Mouse (Mus musculus): ENCODE data around the gene Trp53inp2. TPM values are rescaled to one million over a fixed set of nuclear protein-coding genes. Genes with fewer than 3 reads are reported as not detected.

Trp53inp2 gene
- polyA plus RNA-seq, 1 experiment = 170 TPM

- Histone ChIP-seq H3K4me3 (ENCODE audit: insufficient read depth, low read length) (peak overlapping the region; percentile 84), H3K27ac (ENCODE audit: insufficient read depth, low read length) (peak overlapping the region; percentile 100), H3K4me1 (ENCODE audit: control insufficient read depth, insufficient read depth, low read length) (peaks cover 7% of the 10 kb centered on the region)
- TF ChIP-seq CTCF (IDR thresholded peaks at IDR 0.05; ENCODE audit: extremely low read depth, insufficient read depth, low read length) (no peak), POLR2A (IDR thresholded peaks at IDR 0.05; ENCODE audit: extremely low read depth, insufficient read depth, low read length) (peak; percentile 88)
Observed at GRCm38 (mm10) chr2:155381643-155382331, 928 bp downstream of the Trp53inp2 start.

GRCm38 (mm10) chr2:155382332-155382700 is 1.5 kb downstream of the Trp53inp2 start:
- Histone ChIP-seq H3K27ac (ENCODE audit: insufficient read depth, low read length) (peak overlapping the region; percentile 100), H3K4me3 (ENCODE audit: insufficient read depth, low read length) (peak overlapping the region; percentile 84), H3K4me1 (ENCODE audit: control insufficient read depth, insufficient read depth, low read length) (peaks cover 9% of the 10 kb centered on the region)
- TF ChIP-seq POLR2A (IDR thresholded peaks at IDR 0.05; ENCODE audit: extremely low read depth, insufficient read depth, low read length) (no peak), CTCF (IDR thresholded peaks at IDR 0.05; ENCODE audit: extremely low read depth, insufficient read depth, low read length) (no peak)

GRCm38 (mm10) chr2:155382791-155383438 is 2.1 kb downstream of the Trp53inp2 start:
- Histone ChIP-seq H3K4me1 (ENCODE audit: control insufficient read depth, insufficient read depth, low read length) (peaks cover 9% of the 10 kb centered on the region), H3K4me3 (ENCODE audit: insufficient read depth, low read length) (peak overlapping the region; percentile 84), H3K27ac (ENCODE audit: insufficient read depth, low read length) (peak overlapping the region; percentile 100)
- TF ChIP-seq CTCF (IDR thresholded peaks at IDR 0.05; ENCODE audit: extremely low read depth, insufficient read depth, low read length) = no peak
- TF ChIP-seq POLR2A (IDR thresholded peaks at IDR 0.05; ENCODE audit: extremely low read depth, insufficient read depth, low read length) = no peak

GRCm38 (mm10) chr2:155385090-155385489 is 4.2 kb downstream of the Trp53inp2 start:
- H3K27ac ChIP-seq (ENCODE audit: insufficient read depth, low read length) = no peak overlapping the region
- TF ChIP-seq CTCF (IDR thresholded peaks at IDR 0.05; ENCODE audit: extremely low read depth, insufficient read depth, low read length) = peak; percentile 70
- TF ChIP-seq POLR2A (IDR thresholded peaks at IDR 0.05; ENCODE audit: extremely low read depth, insufficient read depth, low read length) = no peak
- H3K4me3 ChIP-seq (ENCODE audit: insufficient read depth, low read length) = no peak overlapping the region
- peaks cover 9% of the 10 kb centered on the region for H3K4me1 ChIP-seq (ENCODE audit: control insufficient read depth, insufficient read depth, low read length)

GRCm38 (mm10) chr2:155385731-155386533 is 5.1 kb downstream of the Trp53inp2 start:
- peaks cover 9% of the 10 kb centered on the region for H3K4me1 ChIP-seq (ENCODE audit: control insufficient read depth, insufficient read depth, low read length)
- no peak overlapping the region for H3K4me3 ChIP-seq (ENCODE audit: insufficient read depth, low read length)
- TF ChIP-seq POLR2A (IDR thresholded peaks at IDR 0.05; ENCODE audit: extremely low read depth, insufficient read depth, low read length) (no peak), CTCF (IDR thresholded peaks at IDR 0.05; ENCODE audit: extremely low read depth, insufficient read depth, low read length) (no peak)
- H3K27ac ChIP-seq (ENCODE audit: insufficient read depth, low read length) = no peak overlapping the region; the same call in 1 of the 2 replicates

- Histone ChIP-seq H3K4me3 (ENCODE audit: insufficient read depth, low read length) (no peak overlapping the region), H3K4me1 (ENCODE audit: control insufficient read depth, insufficient read depth, low read length) (peaks cover 9% of the 10 kb centered on the region), H3K27ac (ENCODE audit: insufficient read depth, low read length) (no peak overlapping the region; the same call in 1 of the 2 replicates)
- TF ChIP-seq POLR2A (IDR thresholded peaks at IDR 0.05; ENCODE audit: extremely low read depth, insufficient read depth, low read length) (no peak), CTCF (IDR thresholded peaks at IDR 0.05; ENCODE audit: extremely low read depth, insufficient read depth, low read length) (no peak)
Observed at GRCm38 (mm10) chr2:155386534-155386899, 5.7 kb downstream of the Trp53inp2 start.

- Histone ChIP-seq H3K27ac (ENCODE audit: insufficient read depth, low read length) (no peak overlapping the region), H3K4me3 (ENCODE audit: insufficient read depth, low read length) (no peak overlapping the region), H3K4me1 (ENCODE audit: control insufficient read depth, insufficient read depth, low read length) (peaks cover 9% of the 10 kb centered on the region)
Observed at GRCm38 (mm10) chr2:155387052-155387451, 6.2 kb downstream of the Trp53inp2 start.

GRCm38 (mm10) chr2:155388573-155388972 is 7.7 kb downstream of the Trp53inp2 start:
- TF ChIP-seq POLR2A (IDR thresholded peaks at IDR 0.05; ENCODE audit: extremely low read depth, insufficient read depth, low read length) = no peak
- no peak for TF ChIP-seq CTCF (IDR thresholded peaks at IDR 0.05; ENCODE audit: extremely low read depth, insufficient read depth, low read length)
- no peak overlapping the region for H3K27ac ChIP-seq (ENCODE audit: insufficient read depth, low read length)
- peaks cover 4% of the 10 kb centered on the region; the same call in 1 of the 2 replicates for H3K4me1 ChIP-seq (ENCODE audit: control insufficient read depth, insufficient read depth, low read length)
- H3K4me3 ChIP-seq (ENCODE audit: insufficient read depth, low read length) = no peak overlapping the region

More at GRCm38 (mm10) chr2:155387052-155387451, 6.2 kb downstream of the Trp53inp2 start:
- no peak for TF ChIP-seq POLR2A (IDR thresholded peaks at IDR 0.05; ENCODE audit: extremely low read depth, insufficient read depth, low read length)
- TF ChIP-seq CTCF (IDR thresholded peaks at IDR 0.05; ENCODE audit: extremely low read depth, insufficient read depth, low read length) = no peak

- H3K27ac ChIP-seq (ENCODE audit: insufficient read depth, low read length) = no peak overlapping the region
- H3K4me1 ChIP-seq (ENCODE audit: control insufficient read depth, insufficient read depth, low read length) = no peaks in the 10 kb centered on the region
- H3K4me3 ChIP-seq (ENCODE audit: insufficient read depth, low read length) = no peak overlapping the region
- TF ChIP-seq POLR2A (IDR thresholded peaks at IDR 0.05; ENCODE audit: extremely low read depth, insufficient read depth, low read length) (no peak), CTCF (IDR thresholded peaks at IDR 0.05; ENCODE audit: extremely low read depth, insufficient read depth, low read length) (no peak)
Observed at GRCm38 (mm10) chr2:155394586-155394985, 13.7 kb downstream of the Trp53inp2 start.

Data from cortical plate, adult 2 months (tissue).